Mouse (Mus musculus) hindbrain, embryonic 13.5 days (tissue): ENCODE measurements around the gene Wnt5a. TPM values are rescaled to one million over a fixed set of nuclear protein-coding genes. Genes with fewer than 3 reads are reported as not detected.

Experiments
- ATAC-seq: fragments of 200-750 bp; cut with Nextera tagmentation; 2 replicates; pipeline ENCODE4 v1.8.0; 2017; ENCODE audit warnings: moderate TSS enrichment; ENCODE audit not compliant: low FRiP score
- H3K27ac ChIP-seq: fragments of 300-500 bp; sonication (generic); 2 replicates; pipeline ENCODE4 v1.5.1; 2015; ENCODE audit warnings: inconsistent platforms, mild to moderate bottlenecking, moderate library complexity
- H3K27me3 ChIP-seq: fragments of 300-500 bp; sonication (generic); 2 replicates; pipeline ENCODE4 v1.6.1; 2015; ENCODE audit warnings: mild to moderate bottlenecking, inconsistent platforms
- H3K36me3 ChIP-seq: fragments of 300-500 bp; sonication (generic); 2 replicates; pipeline ENCODE4 v1.6.1; 2015; ENCODE audit warnings: mild to moderate bottlenecking, inconsistent platforms
- H3K4me1 ChIP-seq: fragments of 300-500 bp; sonication (generic); replicated peaks from 2 replicates; pipeline ENCODE4 v1.6.1; 2015; ENCODE audit warnings: inconsistent platforms
- H3K4me2 ChIP-seq: fragments of 300-500 bp; sonication (generic); 2 replicates; pipeline ENCODE4 v1.6.1; 2015; ENCODE audit warnings: inconsistent platforms, mild to moderate bottlenecking, moderate library complexity
- H3K4me3 ChIP-seq: fragments of 300-500 bp; sonication (generic); 2 replicates; pipeline ENCODE4 v1.5.1; 2015; ENCODE audit warnings: mild to moderate bottlenecking, inconsistent platforms
- H3K9ac ChIP-seq: fragments of 300-500 bp; sonication (generic); 2 replicates; pipeline ENCODE4 v1.6.1; 2015; ENCODE audit warnings: mild to moderate bottlenecking, inconsistent platforms
- H3K9me3 ChIP-seq: fragments of 300-500 bp; sonication (generic); 2 replicates; pipeline ENCODE4 v1.6.1; 2016; ENCODE audit warnings: inconsistent platforms
- WGBS: fragments of 180-500 bp; shearing (Covaris S2); methylation state at CpG from one replicate; pipeline ENCODE4 v1.1.7; 2015; 5-methylcytosine and 5-hydroxymethylcytosine counted together
- polyA plus RNA-seq: library from polyadenylated mRNA; unstranded; fragments of >200 nt; fragmentation: Nextera tagmentation; extraction: Ambion mirVana; gene quantifications from 2 replicates; pipeline ENCODE4 v1.2.1, GENCODE M21; 2015

The Wnt5a gene
- polyA plus RNA-seq: 25.4 and 35.4 TPM in 2 replicates

GRCm38 (mm10) chr14:28504101-28505050, at the start of gene Wnt5a:
Wnt5a (plus strand) TSS chr14:28504750.
- peak within 1 kb of the TSS; percentile 82 for H3K9ac ChIP-seq
- WGBS: 3% methylated on average over 53 of the region's 53 CpGs
- peak; percentile 34; the same call in 1 of the 2 replicates for ATAC-seq
- peaks cover 47% of the 10 kb centered on the region for H3K27me3 ChIP-seq
- peak within 1 kb of the TSS; percentile 90 for H3K4me2 ChIP-seq
- H3K9me3 ChIP-seq: no peaks in the 10 kb centered on the region
- peak within 1 kb of the TSS; percentile 63 for H3K4me3 ChIP-seq
- peaks cover 48% of the 10 kb centered on the region for H3K4me1 ChIP-seq
- peak within 1 kb of the TSS; percentile 87 for H3K27ac ChIP-seq
- no peaks in the 10 kb centered on the region for H3K36me3 ChIP-seq

GRCm38 (mm10) chr14:28456372-28457076, 48.0 kb upstream of the Wnt5a start:
- WGBS: 81% methylated on average over 7 of the region's 7 CpGs
- H3K4me1 ChIP-seq: peaks cover 3% of the 10 kb centered on the region; the same call in 1 of the 2 replicates
- no peak overlapping the region for H3K27ac ChIP-seq
- no peak for ATAC-seq
- no peaks in the 10 kb centered on the region for H3K36me3 ChIP-seq
- no peaks in the 10 kb centered on the region for H3K9me3 ChIP-seq
- H3K27me3 ChIP-seq: peaks cover 66% of the 10 kb centered on the region
- H3K4me2 ChIP-seq: no peak overlapping the region
- no peak overlapping the region for H3K4me3 ChIP-seq
- H3K9ac ChIP-seq: no peak overlapping the region

GRCm38 (mm10) chr14:28457428-28457827, 47.1 kb upstream of the Wnt5a start:
- Histone ChIP-seq H3K4me3 (no peak overlapping the region), H3K9ac (no peak overlapping the region), H3K4me2 (no peak overlapping the region), H3K27me3 (peaks cover 63% of the 10 kb centered on the region), H3K27ac (no peak overlapping the region), H3K9me3 (no peaks in the 10 kb centered on the region), H3K36me3 (no peaks in the 10 kb centered on the region), H3K4me1 (no peaks in the 10 kb centered on the region)
- WGBS: 85% methylated on average over 3 of the region's 3 CpGs
- no peak for ATAC-seq

- Histone ChIP-seq H3K9ac (no peak overlapping the region), H3K27ac (no peak overlapping the region), H3K4me1 (peaks cover 17% of the 10 kb centered on the region), H3K36me3 (no peaks in the 10 kb centered on the region), H3K9me3 (no peaks in the 10 kb centered on the region), H3K27me3 (peaks cover 43% of the 10 kb centered on the region), H3K4me2 (no peak overlapping the region), H3K4me3 (no peak overlapping the region)
- no peak for ATAC-seq
- WGBS: 48% methylated on average over 5 of the region's 5 CpGs
Observed at GRCm38 (mm10) chr14:28467956-28468355, 36.6 kb upstream of the Wnt5a start.

- Histone ChIP-seq H3K27ac (no peak overlapping the region), H3K27me3 (peaks cover 35% of the 10 kb centered on the region; the same call in 1 of the 2 replicates), H3K9me3 (no peaks in the 10 kb centered on the region), H3K4me2 (no peak overlapping the region), H3K9ac (no peak overlapping the region), H3K36me3 (no peaks in the 10 kb centered on the region), H3K4me1 (peaks cover 17% of the 10 kb centered on the region), H3K4me3 (no peak overlapping the region)
- WGBS: 23% methylated on average over 4 of the region's 4 CpGs
- no peak for ATAC-seq
Observed at GRCm38 (mm10) chr14:28469696-28470095, 34.9 kb upstream of the Wnt5a start.

- H3K36me3 ChIP-seq: no peaks in the 10 kb centered on the region
- no peaks in the 10 kb centered on the region for H3K9me3 ChIP-seq
- peaks cover 35% of the 10 kb centered on the region; the same call in 1 of the 2 replicates for H3K27me3 ChIP-seq
- H3K9ac ChIP-seq: no peak overlapping the region
- no peak overlapping the region for H3K4me2 ChIP-seq
- WGBS: 65% methylated on average over 6 of the region's 6 CpGs
- no peak overlapping the region for H3K27ac ChIP-seq
- H3K4me1 ChIP-seq: peaks cover 21% of the 10 kb centered on the region
- ATAC-seq: no peak
- no peak overlapping the region for H3K4me3 ChIP-seq
Observed at GRCm38 (mm10) chr14:28470212-28470611, 34.3 kb upstream of the Wnt5a start.

- peaks cover 15% of the 10 kb centered on the region for H3K4me1 ChIP-seq
- H3K4me3 ChIP-seq: no peak overlapping the region
- 0 out of 2 replicates have a peak overlapping the region, but pooled peaks have one; percentile 2 for H3K4me2 ChIP-seq
- no peak overlapping the region for H3K9ac ChIP-seq
- no peaks in the 10 kb centered on the region for H3K9me3 ChIP-seq
- peaks cover 20% of the 10 kb centered on the region; the same call in 1 of the 2 replicates for H3K27me3 ChIP-seq
- ATAC-seq: peak; percentile 43; the same call in 1 of the 2 replicates
- 19% methylated on average over 3 of the region's 3 CpGs for WGBS
- peak overlapping the region; percentile 52 for H3K27ac ChIP-seq
- no peaks in the 10 kb centered on the region for H3K36me3 ChIP-seq
Observed at GRCm38 (mm10) chr14:28475012-28475411, 29.5 kb upstream of the Wnt5a start.

GRCm38 (mm10) chr14:28475421-28475820, 29.1 kb upstream of the Wnt5a start:
- no peak overlapping the region; the same call in 1 of the 2 replicates for H3K9ac ChIP-seq
- no peaks in the 10 kb centered on the region for H3K36me3 ChIP-seq
- no peak for ATAC-seq
- H3K4me1 ChIP-seq: peaks cover 12% of the 10 kb centered on the region
- WGBS: 16% methylated on average over 7 of the region's 7 CpGs
- no peaks in the 10 kb centered on the region for H3K9me3 ChIP-seq
- H3K4me2 ChIP-seq: 0 out of 2 replicates have a peak overlapping the region, but pooled peaks have one; percentile 2
- H3K4me3 ChIP-seq: no peak overlapping the region
- peak overlapping the region; percentile 52 for H3K27ac ChIP-seq
- 0 out of 2 replicates have a peak, but pooled peaks cover 16% of the 10 kb centered on the region for H3K27me3 ChIP-seq

- Histone ChIP-seq H3K9ac (no peak overlapping the region), H3K27me3 (0 out of 2 replicates have a peak, but pooled peaks cover 8% of the 10 kb centered on the region), H3K4me2 (no peak overlapping the region), H3K4me1 (peaks cover 12% of the 10 kb centered on the region), H3K9me3 (no peaks in the 10 kb centered on the region), H3K4me3 (no peak overlapping the region), H3K36me3 (no peaks in the 10 kb centered on the region), H3K27ac (no peak overlapping the region)
- no peak for ATAC-seq
- WGBS: 52% methylated on average over 3 of the region's 3 CpGs
Observed at GRCm38 (mm10) chr14:28476746-28477145, 27.8 kb upstream of the Wnt5a start.

- Histone ChIP-seq H3K4me1 (peaks cover 2% of the 10 kb centered on the region; the same call in 1 of the 2 replicates), H3K9me3 (no peaks in the 10 kb centered on the region), H3K27me3 (0 out of 2 replicates have a peak, but pooled peaks cover 5% of the 10 kb centered on the region), H3K27ac (no peak overlapping the region), H3K4me2 (no peak overlapping the region), H3K9ac (no peak overlapping the region), H3K36me3 (no peaks in the 10 kb centered on the region), H3K4me3 (no peak overlapping the region)
- ATAC-seq: no peak
- 88% methylated on average over 1 of the region's 1 CpGs for WGBS
Observed at GRCm38 (mm10) chr14:28480866-28481265, 23.7 kb upstream of the Wnt5a start.

- ATAC-seq: no peak
- no peak overlapping the region for H3K9ac ChIP-seq
- no peaks in the 10 kb centered on the region for H3K9me3 ChIP-seq
- H3K27me3 ChIP-seq: no peaks in the 10 kb centered on the region
- WGBS: 85% methylated on average over 4 of the region's 4 CpGs
- H3K4me1 ChIP-seq: no peaks in the 10 kb centered on the region
- no peak overlapping the region for H3K27ac ChIP-seq
- H3K4me2 ChIP-seq: no peak overlapping the region
- H3K4me3 ChIP-seq: no peak overlapping the region
- H3K36me3 ChIP-seq: no peaks in the 10 kb centered on the region
Observed at GRCm38 (mm10) chr14:28493806-28494205, 10.7 kb upstream of the Wnt5a start.

GRCm38 (mm10) chr14:28494273-28494672, 10.3 kb upstream of the Wnt5a start:
- Histone ChIP-seq H3K9me3 (no peaks in the 10 kb centered on the region), H3K27ac (no peak overlapping the region), H3K4me2 (no peak overlapping the region), H3K4me3 (no peak overlapping the region), H3K4me1 (no peaks in the 10 kb centered on the region), H3K36me3 (no peaks in the 10 kb centered on the region), H3K27me3 (peaks cover 2% of the 10 kb centered on the region; the same call in 1 of the 2 replicates), H3K9ac (no peak overlapping the region)
- ATAC-seq: no peak
- WGBS: 91% methylated on average over 5 of the region's 5 CpGs
